Mouse (Mus musculus) embryonic fibroblast, embryonic 13.5 days (primary cell): Measurements from ENCODE around the gene Timm17b.

Experiments
- CTCF ChIP-seq: IDR thresholded peaks from 2 replicates; pipeline ENCODE4 v1.5.1; 2011; ENCODE audit warnings: mild to moderate bottlenecking, control low read depth, low read length, moderate library complexity, borderline replicate concordance; ENCODE audit not compliant: insufficient read depth
- POLR2A ChIP-seq: IDR thresholded peaks from 2 replicates; pipeline ENCODE4 v1.6.1; 2011; ENCODE audit warnings: low read depth, mild to moderate bottlenecking, control low read depth, low read length, moderate library complexity

GRCm38 (mm10) chrX:7927116-7927515, 28.0 kb downstream of the Timm17b start:
- TF ChIP-seq CTCF (no peak), POLR2A (no peak)
